Mouse (Mus musculus): ENCODE measurements at regions not wholly inside any gene's neighbourhood (a gene's known extent, or its start where the extent isn't known, plus 50 kb on each side); places are given as distances from the start of the nearest gene placed in this dataset.
"Not testable (repeated sequence)": the region's sequence is repeated elsewhere in the genome, so short reads cannot be mapped to it uniquely, and the experiment has no call there.

- DNase-seq (ENCODE audit: low spot score in 2 of 2), result no peak
Observed at GRCm38 (mm10) chr11:91524019-91524418, 53.3 kb downstream of the Kif2b start.

- no peak for DNase-seq (ENCODE audit: low spot score in 2 of 2)
Observed at GRCm38 (mm10) chr11:91479236-91479635, 98.1 kb downstream of the Kif2b start.

GRCm38 (mm10) chr11:91463578-91464401 is 113.6 kb downstream of the Kif2b start:
- DNase-seq (ENCODE audit: low spot score in 2 of 2), result no peak

GRCm38 (mm10) chr11:91461946-91462345 is 115.4 kb downstream of the Kif2b start:
- DNase-seq (ENCODE audit: low spot score in 2 of 2), result no peak

- DNase-seq (ENCODE audit: low spot score in 2 of 2), result no peak
Observed at GRCm38 (mm10) chr11:91442361-91442760, 135.0 kb downstream of the Kif2b start.

- no peak for DNase-seq (ENCODE audit: low spot score in 2 of 2)
Observed at GRCm38 (mm10) chr11:91432195-91432594, 145.2 kb downstream of the Kif2b start.

GRCm38 (mm10) chr11:91426731-91427130 is 150.6 kb downstream of the Kif2b start:
- DNase-seq (ENCODE audit: low spot score in 2 of 2), result peak; percentile 30 to 38

GRCm38 (mm10) chr11:91387172-91387571 is 190.2 kb downstream of the Kif2b start:
- no peak for DNase-seq (ENCODE audit: low spot score in 2 of 2)

GRCm38 (mm10) chr11:91357029-91357428 is 220.3 kb downstream of the Kif2b start:
- no peak for DNase-seq (ENCODE audit: low spot score in 2 of 2)

- no peak for DNase-seq (ENCODE audit: low spot score in 2 of 2)
Observed at GRCm38 (mm10) chr11:91342629-91343028, 234.7 kb downstream of the Kif2b start.

- DNase-seq (ENCODE audit: low spot score in 2 of 2), result no peak
Observed at GRCm38 (mm10) chr11:91333056-91333455, 244.3 kb downstream of the Kif2b start.

GRCm38 (mm10) chr11:91327543-91327942 is 249.8 kb downstream of the Kif2b start:
- DNase-seq (ENCODE audit: low spot score in 2 of 2), result no peak

- DNase-seq (ENCODE audit: low spot score in 2 of 2), result no peak
Observed at GRCm38 (mm10) chr11:91310212-91310742, 267.1 kb downstream of the Kif2b start.

GRCm38 (mm10) chr11:91289194-91290123 is 287.9 kb downstream of the Kif2b start:
- peak; percentile 10 to 17 for DNase-seq (ENCODE audit: low spot score in 2 of 2)

GRCm38 (mm10) chr11:91286376-91286775 is 291.0 kb downstream of the Kif2b start:
- no peak for DNase-seq (ENCODE audit: low spot score in 2 of 2)

GRCm38 (mm10) chr11:91262216-91262615 is 315.1 kb downstream of the Kif2b start:
- DNase-seq (ENCODE audit: low spot score in 2 of 2), result no peak

- DNase-seq (ENCODE audit: low spot score in 2 of 2), result not testable (repeated sequence)
Observed at GRCm38 (mm10) chr11:91242061-91242460, 335.3 kb downstream of the Kif2b start.

- no peak for DNase-seq (ENCODE audit: low spot score in 2 of 2)
Observed at GRCm38 (mm10) chr11:91216158-91216557, 361.2 kb downstream of the Kif2b start.

- DNase-seq (ENCODE audit: low spot score in 2 of 2), result no peak
Observed at GRCm38 (mm10) chr11:91213104-91213503, 364.3 kb downstream of the Kif2b start.

- DNase-seq (ENCODE audit: low spot score in 2 of 2), result no peak
Observed at GRCm38 (mm10) chr11:91206470-91206869, 370.9 kb downstream of the Kif2b start.

GRCm38 (mm10) chr11:91204416-91204815 is 372.9 kb downstream of the Kif2b start:
- no peak for DNase-seq (ENCODE audit: low spot score in 2 of 2)

- DNase-seq (ENCODE audit: low spot score in 2 of 2), result no peak
Observed at GRCm38 (mm10) chr11:91196841-91197240, 380.5 kb downstream of the Kif2b start.

All from frontal cortex, postnatal 14 days (tissue).